Mouse (Mus musculus) right cerebral cortex, postnatal 4 days (tissue): ENCODE results near the gene Tmem245.
"Not testable (repeated sequence)": the region's sequence is repeated elsewhere in the genome, so short reads cannot be mapped to it uniquely, and the experiment has no call there.

Source experiments
- DNase-seq: peaks from one replicate; pipeline ENCODE4 v3.0.0-alpha.2; 2022

Tmem245 gene

DNA sequence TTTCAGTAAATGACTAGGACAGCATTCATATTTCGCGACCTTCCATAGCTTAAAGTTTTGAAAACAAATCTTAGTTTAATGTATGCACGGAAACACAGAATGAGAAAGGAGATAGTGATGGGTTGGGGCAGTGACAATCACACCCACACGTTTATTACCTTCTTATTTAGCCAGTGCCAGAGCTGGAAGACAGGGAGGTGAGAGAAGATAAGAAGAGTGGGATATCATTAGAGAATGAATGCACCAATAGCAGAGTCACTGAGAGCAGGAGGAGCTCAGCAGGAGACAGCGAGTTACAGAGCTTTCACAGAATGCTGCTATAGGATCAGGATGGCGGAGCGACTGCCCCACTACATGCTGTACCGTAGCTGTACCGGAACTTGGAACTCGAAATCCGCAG, 25.0 kb downstream of the Tmem245 start:
- DNase-seq: no peak

DNA sequence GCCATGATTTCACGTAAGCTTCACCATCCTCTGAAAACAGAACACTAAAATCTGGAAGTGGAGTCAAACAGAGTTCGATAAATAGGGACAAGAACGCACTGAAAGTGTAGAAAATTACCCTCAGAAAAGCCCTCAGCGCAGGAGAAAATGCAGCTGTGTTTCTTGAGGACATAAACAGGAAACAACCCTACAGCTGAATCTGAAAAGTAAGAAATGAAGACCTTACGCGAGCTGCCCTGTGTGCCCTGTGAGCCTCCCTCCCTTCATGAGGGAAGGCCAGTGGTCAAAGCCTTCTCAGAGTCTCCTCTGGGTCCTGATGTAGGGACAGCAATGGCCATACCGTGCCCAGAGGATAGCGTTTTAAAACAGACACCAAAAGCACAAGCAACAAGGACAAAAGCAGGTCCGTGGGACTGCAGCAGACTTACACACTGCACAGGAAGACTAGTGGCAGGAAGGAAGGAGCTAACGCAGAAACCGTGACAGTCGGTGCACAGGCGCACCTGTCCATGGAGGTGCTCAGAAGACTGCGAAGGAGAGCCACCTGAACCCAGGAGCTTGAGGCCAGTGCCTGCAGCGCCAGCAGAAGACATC, 31.4 kb downstream of the Tmem245 start:
- DNase-seq: no peak

DNA sequence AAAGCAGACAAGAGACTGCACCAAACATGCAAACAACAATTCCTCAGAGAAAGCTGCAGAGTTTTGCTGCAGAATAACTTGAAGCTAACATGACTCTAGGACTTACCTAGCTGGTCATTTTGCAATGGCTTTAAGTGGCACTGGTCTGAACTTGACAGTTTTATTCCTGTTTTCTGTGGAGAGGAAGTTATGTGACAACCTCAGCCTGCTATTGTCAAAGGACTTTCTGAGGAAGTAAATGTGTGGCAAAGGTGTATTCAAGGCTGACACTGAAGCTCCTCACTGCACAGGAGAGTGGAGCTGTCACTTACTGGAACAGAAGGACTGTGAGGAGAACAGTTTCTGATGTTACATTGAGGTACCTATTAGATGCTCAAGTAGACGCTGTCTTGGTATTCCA, 32.5 kb downstream of the Tmem245 start:
- DNase-seq: no peak

DNA sequence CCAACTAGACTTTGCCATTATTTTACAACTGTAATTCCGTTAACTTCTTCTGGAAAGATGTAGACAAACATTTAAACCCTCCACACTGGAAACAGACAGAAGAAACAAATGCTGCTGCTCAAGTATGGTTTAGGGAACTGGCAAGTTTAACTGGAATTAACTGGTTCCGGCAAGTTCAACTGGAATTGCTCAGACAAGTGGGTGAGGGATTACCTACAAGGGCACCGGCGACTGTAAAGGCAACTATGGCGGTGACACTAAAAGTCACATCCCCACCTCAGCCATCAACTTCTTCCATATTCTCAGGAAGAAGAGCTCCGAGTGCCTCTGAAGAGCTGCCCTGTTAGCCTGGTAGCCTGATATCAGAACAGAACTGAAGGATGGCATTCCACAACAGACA, 32.9 kb downstream of the Tmem245 start:
- no peak for DNase-seq

DNA sequence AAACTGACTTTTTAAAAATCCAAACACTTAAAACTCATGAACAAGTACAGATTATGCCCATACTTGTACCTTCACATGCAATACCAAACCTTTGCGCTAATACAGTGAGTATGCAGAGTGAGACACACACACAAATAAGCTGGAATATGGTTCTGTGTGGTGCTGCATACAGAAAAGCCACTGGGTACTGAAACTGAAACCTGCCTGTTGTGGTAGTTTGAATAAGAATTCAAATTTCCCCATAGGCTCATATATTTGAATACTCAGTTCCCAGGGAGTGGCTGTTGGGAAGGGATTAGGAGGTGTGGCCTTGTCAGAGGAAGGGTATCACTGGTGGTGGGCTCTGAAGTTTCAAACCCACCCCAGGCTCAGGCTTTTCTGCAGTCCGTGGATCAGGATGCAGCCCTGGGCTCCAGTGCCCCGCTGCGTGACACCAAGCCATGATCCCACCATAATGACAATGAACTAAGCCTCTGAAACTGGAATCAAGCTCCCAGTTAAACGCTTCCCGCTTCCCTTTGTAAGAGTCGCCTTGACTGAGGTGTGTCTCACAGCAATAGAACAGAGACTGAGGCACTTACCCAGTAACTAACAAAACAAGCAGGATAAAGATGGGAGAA, 34.7 kb downstream of the Tmem245 start:
- no peak for DNase-seq

DNA sequence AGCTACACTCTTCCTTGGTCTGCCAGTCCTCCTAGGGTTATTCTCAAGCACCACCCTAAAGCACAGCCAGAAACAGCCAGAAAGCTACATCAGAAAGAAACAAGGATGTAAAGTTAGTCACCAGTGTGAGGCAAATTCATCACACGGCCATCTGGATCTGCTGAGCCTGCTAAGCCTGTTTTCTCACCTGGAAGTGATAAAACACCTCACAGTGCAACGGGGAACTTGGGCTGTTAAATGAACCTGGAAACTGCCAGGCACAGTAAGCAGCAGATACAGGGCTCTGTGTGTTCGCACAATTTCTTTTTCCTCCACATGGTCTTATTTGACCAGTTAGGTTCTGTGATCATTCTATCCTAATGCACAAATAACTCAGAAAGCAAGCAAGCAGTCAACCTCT, 37.7 kb downstream of the Tmem245 start:
- DNase-seq: no peak

DNA sequence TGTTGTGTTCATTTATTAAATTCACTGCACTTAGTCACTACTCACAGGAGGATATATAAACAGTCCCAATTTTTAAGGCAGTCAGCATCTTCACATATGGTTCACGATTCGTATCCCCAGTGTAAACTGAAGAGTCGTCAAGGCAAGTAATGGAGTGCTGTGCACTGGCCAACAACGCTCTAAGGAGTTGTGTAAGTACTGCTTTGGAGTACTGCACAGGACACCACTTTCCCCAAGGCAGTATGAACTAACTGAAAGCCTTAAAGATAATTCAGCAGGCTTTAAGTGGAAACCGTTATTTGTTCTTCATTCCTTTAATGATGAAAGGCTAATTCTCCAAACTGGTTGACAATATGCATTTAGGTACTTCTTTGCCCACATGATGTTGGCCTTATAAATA, 39.6 kb downstream of the Tmem245 start:
- no peak for DNase-seq

DNA sequence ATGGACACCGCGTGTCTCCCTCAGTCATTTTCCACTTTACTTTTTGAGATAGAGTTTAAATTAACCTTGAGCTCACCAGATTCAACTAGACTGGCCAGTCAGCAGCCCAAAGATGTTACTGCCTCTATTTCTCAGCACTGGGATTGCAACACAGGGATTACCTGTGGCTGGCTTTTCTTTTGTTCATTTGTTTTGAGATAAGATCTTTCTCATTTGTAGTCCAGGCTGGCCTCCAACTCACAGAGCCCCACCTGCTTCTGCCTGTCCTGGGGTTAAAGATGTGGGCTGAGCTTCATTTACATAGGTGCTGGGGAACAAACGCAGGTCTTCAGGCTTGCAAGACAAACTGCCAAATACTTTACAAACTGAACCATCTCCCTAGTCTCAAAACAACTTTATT, 40.3 kb downstream of the Tmem245 start:
- DNase-seq: no peak

DNA sequence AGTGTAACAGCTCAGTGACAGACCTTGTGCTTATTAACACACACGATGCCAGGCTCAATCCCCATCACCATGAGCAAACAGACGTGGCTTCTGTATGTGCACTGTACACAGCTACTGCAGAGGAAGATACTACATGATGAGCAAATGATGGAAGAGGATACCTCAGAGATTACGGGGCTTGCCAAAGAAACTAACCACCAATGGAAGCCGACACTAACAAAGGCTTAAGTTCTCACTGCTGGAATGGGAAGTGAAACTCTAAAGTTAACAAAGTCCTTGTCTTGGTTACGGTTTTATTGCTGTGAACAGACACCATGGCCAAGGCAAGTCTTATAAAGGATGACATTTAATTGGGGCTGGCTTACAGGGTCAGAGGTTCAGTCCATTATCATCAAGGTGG, 41.7 kb downstream of the Tmem245 start:
- no peak for DNase-seq

DNA sequence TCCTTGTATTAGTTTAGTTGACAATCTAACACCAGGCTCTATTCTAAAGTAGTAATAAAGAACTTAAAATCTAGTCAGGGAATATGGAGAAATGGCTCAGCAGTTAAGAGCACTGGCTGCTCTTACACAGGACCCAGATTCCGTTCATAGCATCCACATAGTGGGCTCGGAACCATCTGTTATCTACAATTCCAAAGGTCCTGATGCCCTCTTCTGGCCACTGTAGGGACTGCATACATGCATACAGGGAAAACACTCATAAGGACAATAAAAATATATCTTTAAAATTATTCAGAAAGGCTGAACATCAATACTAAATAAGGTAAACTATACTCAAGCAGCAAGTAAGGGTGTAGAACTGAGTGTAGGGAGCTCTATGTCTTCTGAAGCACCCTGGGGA, 45.6 kb downstream of the Tmem245 start:
- peak; percentile 17 for DNase-seq

DNA sequence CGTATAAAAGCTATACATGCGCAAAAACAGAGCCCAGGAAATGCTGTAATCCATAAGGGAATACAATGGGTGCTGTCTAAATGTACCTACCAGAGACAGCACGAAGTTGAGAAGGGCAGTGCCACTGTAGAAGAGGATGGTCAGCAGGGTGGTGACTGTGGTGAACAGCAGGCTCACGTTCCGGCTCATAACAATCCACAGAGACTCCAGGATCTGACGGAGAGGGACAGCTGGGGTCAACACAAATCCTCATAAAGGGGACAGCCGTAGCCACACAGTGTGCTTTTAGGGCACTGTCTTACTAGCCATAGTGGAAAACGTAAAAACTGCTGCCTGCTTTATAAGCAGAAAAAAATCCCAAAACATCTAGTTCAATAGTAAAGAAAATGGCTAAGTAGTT, 48.0 kb downstream of the Tmem245 start:
- DNase-seq: no peak

DNA sequence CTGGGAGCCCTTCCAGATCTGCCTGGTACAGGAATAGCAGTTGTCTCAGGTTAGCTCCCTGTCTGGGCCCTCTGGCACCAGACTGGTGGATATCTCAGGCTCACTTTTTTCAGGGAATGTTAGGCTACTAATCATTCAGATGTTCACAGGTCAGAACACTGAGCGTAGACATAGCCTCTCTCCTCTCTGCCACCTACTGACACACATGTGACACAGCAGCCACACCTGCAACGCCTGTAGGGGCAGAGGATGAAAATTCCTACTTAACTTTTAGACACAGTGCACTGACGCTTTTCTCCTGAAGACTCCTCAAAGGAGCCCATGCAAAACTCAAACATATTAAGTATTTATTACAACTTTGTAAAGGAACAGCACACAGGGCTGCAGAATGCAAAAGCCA, 49.7 kb downstream of the Tmem245 start:
- no peak for DNase-seq

DNA sequence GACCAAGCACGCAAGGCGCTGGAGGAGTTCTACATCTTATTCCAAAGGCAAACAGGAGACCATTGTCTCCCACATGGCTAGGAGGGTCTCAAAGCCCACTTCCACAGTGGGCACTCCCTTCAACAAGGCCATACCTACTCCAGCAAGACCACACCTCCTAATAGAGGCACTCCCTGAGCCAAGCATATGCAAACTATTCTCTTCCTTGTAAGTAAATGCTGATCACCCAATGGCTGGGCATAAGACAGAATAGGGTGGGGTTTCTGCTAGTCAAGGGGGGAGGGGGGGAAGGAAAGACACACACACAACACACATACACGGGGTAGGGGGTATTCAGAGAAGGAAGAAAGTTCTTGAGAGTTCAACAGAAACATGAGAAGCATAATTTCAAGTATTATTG, 53.0 kb downstream of the Tmem245 start:
- DNase-seq: no peak

DNA sequence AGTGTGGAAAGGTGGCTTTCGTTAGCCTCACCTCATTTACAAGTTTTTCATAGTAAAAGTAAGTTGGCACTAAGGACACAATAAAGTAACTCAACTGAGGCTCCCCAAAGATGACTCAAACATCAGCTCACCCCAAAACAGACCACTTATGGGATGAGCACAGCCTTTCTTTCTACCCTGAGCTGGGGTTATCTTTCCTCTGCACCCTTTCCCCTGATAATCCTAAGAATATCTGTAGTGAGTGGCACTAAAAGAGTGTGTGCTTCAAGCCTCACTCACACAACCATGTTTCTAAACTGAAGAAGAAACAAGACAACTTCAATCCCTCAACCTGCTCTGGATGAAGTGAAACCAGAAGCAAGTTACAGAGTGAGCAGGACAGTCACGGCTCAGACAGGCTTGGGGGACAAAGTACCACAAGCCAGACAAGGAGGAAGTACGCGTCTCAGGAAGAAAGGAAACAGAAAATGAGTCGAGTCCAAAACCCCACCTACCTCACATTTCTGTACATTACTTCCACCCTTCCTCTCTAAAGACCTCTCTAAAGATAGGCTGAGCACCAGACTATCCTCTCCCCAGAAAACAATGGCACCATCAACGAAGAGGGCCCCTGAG, 54.6 kb downstream of the Tmem245 start:
- DNase-seq: no peak

DNA sequence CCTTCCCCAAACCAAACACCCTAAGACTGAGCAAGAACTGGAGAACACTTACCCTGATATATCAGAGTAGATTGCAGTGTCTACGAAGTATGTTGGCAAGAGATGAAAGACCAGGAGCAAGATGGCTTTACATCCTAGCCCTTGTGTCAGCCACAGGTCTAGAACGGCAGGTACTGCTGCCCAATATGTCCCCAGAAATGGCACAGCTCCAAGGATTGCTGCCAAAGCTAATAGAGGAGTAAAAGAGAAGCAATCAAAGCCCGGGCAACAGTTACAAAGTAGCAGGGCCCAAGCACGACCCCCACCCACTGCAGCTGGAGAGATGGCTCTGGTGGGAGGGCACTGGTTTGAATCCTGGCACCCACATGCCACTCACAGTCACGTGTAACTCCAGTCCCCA, 58.8 kb downstream of the Tmem245 start:
- no peak for DNase-seq

DNA sequence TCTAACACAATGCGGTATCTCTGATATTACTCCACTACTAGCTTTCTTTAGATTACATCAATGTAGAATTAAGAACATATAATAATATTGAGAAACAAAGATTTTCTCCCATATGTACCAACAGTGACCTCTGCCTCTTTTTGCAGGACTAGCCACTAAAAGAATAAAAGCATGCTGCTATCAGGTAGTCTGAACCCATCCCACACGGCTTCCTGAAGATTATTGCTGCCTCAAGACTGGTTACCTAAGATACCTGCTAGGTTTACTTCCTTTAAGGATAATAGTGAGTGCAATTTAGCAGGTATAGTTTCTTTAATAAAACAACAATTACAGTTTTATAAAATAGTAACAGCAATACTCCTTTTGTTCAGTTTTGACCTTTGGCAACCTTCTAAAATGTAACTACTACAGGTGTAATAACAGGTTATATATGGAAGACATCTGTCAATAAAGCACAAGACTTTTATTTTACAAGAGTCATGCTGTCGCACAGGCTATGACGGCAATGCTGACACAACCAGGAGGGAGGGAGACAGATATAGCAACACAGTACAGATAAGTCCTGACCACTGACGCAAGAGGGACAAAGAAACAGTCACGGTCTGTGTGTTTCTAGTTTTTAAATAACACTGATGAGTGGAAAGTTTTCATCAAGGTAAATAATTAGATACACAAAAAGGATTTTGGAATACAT, 60.8 kb downstream of the Tmem245 start:
- DNase-seq: no peak

DNA sequence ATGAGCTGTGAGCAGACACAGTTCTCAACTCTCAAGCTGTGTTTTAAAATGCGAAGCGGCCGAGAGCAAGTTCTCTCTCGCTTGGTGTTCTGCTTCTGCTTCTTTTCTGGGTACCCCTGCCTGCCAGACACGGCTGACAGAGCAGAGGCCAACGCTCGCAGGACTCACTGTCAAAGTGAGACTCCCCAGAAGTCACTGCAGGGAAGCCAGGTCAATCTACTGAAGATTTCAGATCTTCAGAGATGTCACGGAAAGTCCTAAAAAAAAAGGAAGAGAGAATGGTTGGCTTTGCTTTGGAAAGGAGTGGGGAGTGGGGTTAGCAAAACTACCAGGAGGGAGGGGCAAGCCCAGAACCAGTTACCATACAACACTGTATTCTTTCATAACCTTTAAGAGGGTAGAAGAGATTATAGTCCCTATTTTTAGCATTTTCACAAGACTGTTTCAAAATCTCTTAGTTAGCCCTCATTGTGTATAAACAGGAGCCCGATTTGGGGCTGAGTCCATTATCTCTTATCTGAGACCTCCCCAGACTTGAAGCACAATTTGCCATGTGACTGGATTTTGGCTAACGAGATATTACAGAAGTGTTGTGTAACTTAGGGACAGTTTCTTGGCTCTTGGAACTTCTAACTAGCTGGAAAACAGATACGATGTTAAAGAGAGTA, 67.1 kb downstream of the Tmem245 start:
- DNase-seq: no peak

DNA sequence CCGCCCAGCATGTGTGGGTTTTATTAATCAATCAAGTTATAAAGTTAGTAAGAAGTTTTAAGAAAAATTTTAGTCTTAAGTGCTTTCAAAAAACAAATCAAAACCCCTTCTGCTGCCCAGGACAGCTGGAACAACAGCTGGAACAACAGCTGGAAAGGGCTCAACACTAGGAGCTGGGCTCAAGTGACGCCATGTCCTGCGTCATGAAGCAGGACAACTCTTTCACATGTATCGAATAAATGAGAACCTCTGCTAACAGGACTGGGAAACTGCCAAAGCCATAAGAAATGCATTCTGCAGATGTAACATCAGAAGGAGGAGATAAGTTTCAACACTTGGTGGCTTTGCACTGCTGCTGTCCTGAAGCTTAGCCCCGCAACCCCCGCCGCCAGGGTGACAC, 68.3 kb downstream of the Tmem245 start:
- DNase-seq: no peak

DNA sequence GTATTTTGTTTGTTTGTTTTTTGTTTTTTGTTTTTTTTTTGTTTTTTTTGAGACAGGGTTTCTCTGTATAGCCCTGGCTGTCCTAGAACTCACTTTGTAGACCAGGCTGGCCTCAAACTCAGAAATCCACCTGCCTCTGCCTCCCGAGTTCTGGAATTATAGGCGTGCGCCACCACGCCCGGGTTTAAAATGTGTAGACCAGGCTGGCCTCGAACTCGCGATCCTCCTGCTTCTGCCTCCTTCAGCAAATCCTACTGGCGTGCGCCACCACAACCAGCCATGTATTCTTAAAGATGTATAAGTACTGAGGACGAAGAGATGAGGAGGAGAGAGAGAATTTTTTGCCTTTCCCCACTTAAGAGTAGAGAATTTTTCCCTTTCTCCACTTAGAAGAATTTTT, 76.7 kb downstream of the Tmem245 start:
- not testable (repeated sequence) for DNase-seq

DNA sequence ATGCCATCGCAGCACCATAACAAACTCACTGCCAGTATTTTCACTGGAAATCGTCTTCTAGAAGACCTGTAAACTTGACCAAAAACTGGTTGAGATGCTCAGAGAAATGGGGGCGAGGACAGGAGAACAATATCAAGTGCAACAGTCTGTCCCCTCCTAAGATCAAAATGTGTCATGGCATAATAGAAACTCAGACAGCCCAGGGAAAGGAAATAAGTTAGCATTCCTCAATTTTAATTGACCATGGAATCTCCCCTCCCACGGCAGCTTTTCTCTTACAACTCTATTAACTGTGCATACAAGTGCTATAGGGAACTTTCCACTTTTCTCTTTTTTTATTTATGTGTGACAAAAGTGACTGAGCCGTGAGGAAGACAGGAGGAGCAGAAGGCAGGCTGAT, 79.5 kb downstream of the Tmem245 start:
- no peak for DNase-seq

DNA sequence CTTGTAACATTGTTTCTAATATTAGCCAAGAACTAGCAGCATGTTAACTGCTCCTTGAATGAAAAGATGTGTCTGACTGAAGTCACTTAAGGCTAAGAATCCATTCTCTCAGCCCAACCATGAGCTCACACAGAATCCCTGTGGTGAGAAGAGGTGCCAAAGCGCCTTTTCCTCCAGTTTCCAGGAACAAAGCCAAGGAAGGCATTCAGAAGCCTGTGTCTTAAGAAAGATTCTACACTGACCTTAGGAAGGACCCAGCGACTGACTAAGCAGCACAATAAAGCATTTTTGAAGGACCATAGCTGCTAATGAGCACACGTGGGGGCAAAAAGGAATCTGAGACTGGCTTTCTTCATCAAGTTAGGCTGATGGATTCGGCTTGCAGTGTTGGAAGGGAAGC, 81.3 kb downstream of the Tmem245 start:
- DNase-seq: no peak

DNA sequence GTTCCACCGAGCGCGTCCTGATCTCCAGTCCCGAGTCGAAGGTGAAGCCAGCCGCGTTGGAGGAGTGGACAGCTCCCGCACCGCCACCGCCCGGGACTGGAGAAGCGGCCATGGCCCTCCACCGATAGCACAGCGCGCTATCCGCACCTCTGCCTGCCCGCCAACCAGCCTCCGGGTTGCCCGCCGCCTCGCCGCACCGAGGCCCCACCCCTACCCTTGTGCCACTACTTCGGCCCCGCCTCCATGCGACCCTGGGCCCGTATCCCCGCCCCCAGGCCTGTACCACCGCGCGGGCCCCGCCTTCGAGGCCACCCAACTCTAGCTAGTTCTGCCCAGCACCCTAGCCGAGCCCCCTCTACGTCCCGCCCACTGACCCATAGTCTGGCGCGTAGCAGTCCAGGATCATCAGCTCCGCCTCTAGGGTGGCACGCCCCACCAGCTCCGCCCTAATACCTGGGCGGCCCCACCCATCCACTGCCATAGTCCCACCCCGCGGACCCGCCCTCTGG, 82.2 kb downstream of the Tmem245 start, which contains the start of gene Ctnnal1:
Gene Ctnnal1 (minus strand): TSS at position 186 of the 509 bp plus-strand sequence.
- DNase-seq: peak; percentile 73

DNA sequence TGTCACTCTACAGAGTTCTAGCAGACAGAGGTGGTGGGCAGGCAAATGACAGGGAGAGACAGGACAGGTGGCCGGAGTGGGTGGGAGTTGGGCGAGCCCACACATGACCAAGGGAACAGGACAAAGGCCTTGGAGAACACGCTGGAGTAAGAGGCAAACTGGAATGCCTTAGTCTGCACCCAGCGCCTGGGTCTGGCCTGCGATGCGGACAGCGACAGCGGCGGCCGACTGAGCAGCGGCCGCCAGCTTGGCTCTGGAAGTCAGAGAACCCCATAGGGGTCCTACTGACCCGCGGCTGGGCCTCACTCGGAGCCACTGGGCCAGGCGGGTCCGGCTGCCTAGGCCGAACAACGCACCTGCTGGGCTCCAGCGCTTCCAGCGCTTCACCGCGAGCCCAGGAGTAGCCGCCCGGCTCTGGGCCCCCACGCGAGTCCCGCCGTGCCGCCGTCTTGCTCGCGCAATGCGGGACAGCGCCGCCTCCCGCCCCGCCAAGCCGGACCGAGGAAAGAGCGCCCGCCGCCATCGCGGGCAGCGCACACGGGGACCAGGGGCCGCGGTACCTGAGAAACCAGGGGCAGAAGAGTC, 82.7 kb downstream of the Tmem245 start:
- DNase-seq: peak; percentile 57
